Mouse (Mus musculus): ENCODE data around the gene Snx18. TPM values are rescaled to one million over a fixed set of nuclear protein-coding genes. Genes with fewer than 3 reads are reported as not detected.
A peak's percentile ranks its signal among the peaks of the same experiment; 100 is the strongest.

Snx18 gene
- total RNA-seq, 2 experiments from 2014 or later: 35.4 to 42.2 TPM

- ATAC-seq (replicated peaks; ENCODE audit: poor library complexity): peak; percentile 87
These were observed 46.2 kb downstream of the Snx18 start for GRCm38 (mm10) chr13:113572046-113572686.

- ATAC-seq (replicated peaks; ENCODE audit: poor library complexity): no peak
These were observed 48.8 kb downstream of the Snx18 start for GRCm38 (mm10) chr13:113569526-113569925.

- no peak for ATAC-seq (replicated peaks; ENCODE audit: poor library complexity)
These were observed 51.4 kb downstream of the Snx18 start for GRCm38 (mm10) chr13:113566951-113567350.

- ATAC-seq (replicated peaks; ENCODE audit: poor library complexity): no peak
These were observed 52.0 kb downstream of the Snx18 start for GRCm38 (mm10) chr13:113566411-113566810.

- no peak for ATAC-seq (replicated peaks; ENCODE audit: poor library complexity)
These were observed 58.7 kb downstream of the Snx18 start for GRCm38 (mm10) chr13:113559646-113560045.

- peak; percentile 33 for ATAC-seq (replicated peaks; ENCODE audit: poor library complexity)
These were observed 61.8 kb downstream of the Snx18 start for GRCm38 (mm10) chr13:113556538-113556937.

GRCm38 (mm10) chr13:113555226-113555625, 63.1 kb downstream of the Snx18 start:
- no peak for ATAC-seq (replicated peaks; ENCODE audit: poor library complexity)

GRCm38 (mm10) chr13:113553603-113554230, 64.6 kb downstream of the Snx18 start:
- ATAC-seq (replicated peaks; ENCODE audit: poor library complexity): peak; percentile 78

- ATAC-seq (replicated peaks; ENCODE audit: poor library complexity): no peak
These were observed 66.0 kb downstream of the Snx18 start for GRCm38 (mm10) chr13:113552341-113552740.

GRCm38 (mm10) chr13:113550866-113551565, 67.3 kb downstream of the Snx18 start:
- no peak for ATAC-seq (replicated peaks; ENCODE audit: poor library complexity)

GRCm38 (mm10) chr13:113549021-113549420, 69.3 kb downstream of the Snx18 start:
- ATAC-seq (replicated peaks; ENCODE audit: poor library complexity): no peak

GRCm38 (mm10) chr13:113547807-113548426, 70.4 kb downstream of the Snx18 start:
- ATAC-seq (replicated peaks; ENCODE audit: poor library complexity): peak; percentile 48

GRCm38 (mm10) chr13:113542374-113542773, 76.0 kb downstream of the Snx18 start:
- ATAC-seq (replicated peaks; ENCODE audit: poor library complexity): peak; percentile 72

Other genes starting within 250 kb of the Snx18 start
- not detected in 2 replicates for gene Hspb3, start 45.1 kb upstream of the Snx18 start, total RNA-seq (2015)
- not detected in 2 replicates for gene Hspb3, start 45.1 kb upstream of the Snx18 start, total RNA-seq (2017)
- gene Arl15, start 175.9 kb upstream of the Snx18 start, total RNA-seq (2015): 17.5 and 22.3 TPM in 2 replicates
- 14.9 and 17.4 TPM in 2 replicates for gene Arl15, start 175.9 kb upstream of the Snx18 start, total RNA-seq (2017)

Measured in megakaryocyte progenitor cell, adult 5-6 weeks (primary cell).